Mouse (Mus musculus) telencephalon, adult 2 months (tissue): ENCODE measurements around the gene Atp11a.

Experiments
- DNase-seq: peaks from one replicate; pipeline ENCODE4 v3.0.0-alpha.2; 2011; ENCODE audit warnings: low read depth, low spot score

Gene Atp11a

GRCm38 (mm10) chr8:12756391-12757157 is at the start of gene Atp11a:
Gene Atp11a (plus strand): TSS chr8:12757014.
- DNase-seq, result no peak

GRCm38 (mm10) chr8:12711623-12712022 is 45.2 kb upstream of the Atp11a start:
- DNase-seq, result no peak

GRCm38 (mm10) chr8:12715861-12716585 is 40.8 kb upstream of the Atp11a start:
- no peak for DNase-seq

- no peak for DNase-seq
Measured at GRCm38 (mm10) chr8:12719091-12719490, 37.7 kb upstream of the Atp11a start.

GRCm38 (mm10) chr8:12728644-12729043 is 28.2 kb upstream of the Atp11a start:
- no peak for DNase-seq

- DNase-seq, result peak; percentile 41
Measured at GRCm38 (mm10) chr8:12730780-12731179, 26.0 kb upstream of the Atp11a start.

GRCm38 (mm10) chr8:12732431-12732830 is 24.4 kb upstream of the Atp11a start:
- DNase-seq, result no peak

- DNase-seq, result no peak
Measured at GRCm38 (mm10) chr8:12739113-12739512, 17.7 kb upstream of the Atp11a start.

GRCm38 (mm10) chr8:12743390-12743789 is 13.4 kb upstream of the Atp11a start:
- no peak for DNase-seq

GRCm38 (mm10) chr8:12748183-12748582 is 8.6 kb upstream of the Atp11a start:
- DNase-seq, result no peak

GRCm38 (mm10) chr8:12749116-12749515 is 7.7 kb upstream of the Atp11a start:
- no peak for DNase-seq

GRCm38 (mm10) chr8:12753054-12753453 is 3.8 kb upstream of the Atp11a start:
- DNase-seq, result no peak

GRCm38 (mm10) chr8:12754115-12754514 is 2.7 kb upstream of the Atp11a start:
- DNase-seq, result no peak

- no peak for DNase-seq
Measured at GRCm38 (mm10) chr8:12755312-12755711, 1.5 kb upstream of the Atp11a start.

- no peak for DNase-seq
Measured at GRCm38 (mm10) chr8:12755826-12756225, 988 bp upstream of the Atp11a start.

GRCm38 (mm10) chr8:12757231-12757940 is 572 bp downstream of the Atp11a start:
- DNase-seq, result no peak

GRCm38 (mm10) chr8:12759963-12760362 is 3.1 kb downstream of the Atp11a start:
- no peak for DNase-seq

GRCm38 (mm10) chr8:12761873-12762272 is 5.1 kb downstream of the Atp11a start:
- no peak for DNase-seq

GRCm38 (mm10) chr8:12763565-12764108 is 6.8 kb downstream of the Atp11a start:
- DNase-seq, result no peak

- no peak for DNase-seq
Measured at GRCm38 (mm10) chr8:12764971-12765370, 8.2 kb downstream of the Atp11a start.

- DNase-seq, result no peak
Measured at GRCm38 (mm10) chr8:12767176-12767575, 10.4 kb downstream of the Atp11a start.

- DNase-seq, result no peak
Measured at GRCm38 (mm10) chr8:12768747-12769146, 11.9 kb downstream of the Atp11a start.
